Mouse (Mus musculus) forebrain, embryonic 10.5 days (tissue): ENCODE data around the gene 4930544D05Rik. TPM values are rescaled to one million over a fixed set of nuclear protein-coding genes. Genes with fewer than 3 reads are reported as not detected.
"Not testable (repeated sequence)": the region's sequence is repeated elsewhere in the genome, so short reads cannot be mapped to it uniquely, and the experiment has no call there.

Experiments
- DNase-seq: peaks from one replicate; pipeline ENCODE4 v3.0.0-alpha.2; 2017; ENCODE audit warnings: low spot score; ENCODE audit errors: extremely low spot score
- H3K27ac ChIP-seq: fragments of 300-500 bp; sonication (generic); 2 replicates; pipeline ENCODE4 v1.5.1; 2016; ENCODE audit warnings: mild to moderate bottlenecking
- H3K27me3 ChIP-seq: fragments of 300-500 bp; sonication (generic); 2 replicates; pipeline ENCODE4 v1.6.1; 2016; ENCODE audit warnings: mild to moderate bottlenecking; ENCODE audit not compliant: poor library complexity, severe bottlenecking
- H3K36me3 ChIP-seq: fragments of 300-500 bp; sonication (generic); replicated peaks from 2 replicates; pipeline ENCODE4 v1.6.1; 2016; ENCODE audit warnings: mild to moderate bottlenecking, moderate library complexity
- H3K4me1 ChIP-seq: fragments of 300-500 bp; sonication (generic); 2 replicates; pipeline ENCODE4 v1.6.1; 2016
- H3K4me3 ChIP-seq: fragments of 300-500 bp; sonication (generic); 2 replicates; pipeline ENCODE4 v1.5.1; 2016; ENCODE audit warnings: mild to moderate bottlenecking, moderate library complexity
- H3K9me3 ChIP-seq: fragments of 300-500 bp; sonication (generic); 2 replicates; pipeline ENCODE4 v1.6.1; 2016; ENCODE audit warnings: mild to moderate bottlenecking, moderate library complexity
- WGBS: fragments of 180-500 bp; shearing (Covaris S2); methylation state at CpG from one replicate; pipeline ENCODE4 v1.1.7; 2016; 5-methylcytosine and 5-hydroxymethylcytosine counted together
- polyA plus RNA-seq: library from polyadenylated mRNA; unstranded; fragments of >200 nt; fragmentation: Nextera tagmentation; extraction: Ambion mirVana; gene quantifications from 2 replicates; pipeline ENCODE4 v1.2.1, GENCODE M21; 2016

The 4930544D05Rik gene
- polyA plus RNA-seq, result not detected in 2 replicates

- Histone ChIP-seq H3K4me1 (peaks cover 19% of the 10 kb centered on the region), H3K4me3 (peak within 1 kb of the TSS; percentile 51), H3K27me3 (peaks cover 21% of the 10 kb centered on the region), H3K36me3 (peaks cover 34% of the 10 kb centered on the region), H3K27ac (peak within 1 kb of the TSS; percentile 76), H3K9me3 (no peaks in the 10 kb centered on the region)
- no peak for DNase-seq
- 11% methylated on average over 21 of the region's 21 CpGs for WGBS
Observed at GRCm38 (mm10) chr11:70615516-70616093, at the start of gene 4930544D05Rik. Gene 4930544D05Rik (plus strand): TSS chr11:70615848.

GRCm38 (mm10) chr11:70566586-70566985, 49.1 kb upstream of the 4930544D05Rik start:
- no peak overlapping the region for H3K4me3 ChIP-seq
- DNase-seq, result no peak
- H3K9me3 ChIP-seq, result no peaks in the 10 kb centered on the region
- H3K4me1 ChIP-seq, result peaks cover 48% of the 10 kb centered on the region
- 80% methylated on average over 7 of the region's 7 CpGs for WGBS
- H3K27me3 ChIP-seq, result no peaks in the 10 kb centered on the region
- H3K36me3 ChIP-seq, result peaks cover 16% of the 10 kb centered on the region
- H3K27ac ChIP-seq, result no peak overlapping the region

GRCm38 (mm10) chr11:70570614-70571013, 45.0 kb upstream of the 4930544D05Rik start:
- H3K4me3 ChIP-seq, H3K27ac ChIP-seq, H3K9me3 ChIP-seq, H3K27me3 ChIP-seq, DNase-seq: not testable (repeated sequence)
- Histone ChIP-seq H3K36me3 (peaks cover 22% of the 10 kb centered on the region), H3K4me1 (peaks cover 32% of the 10 kb centered on the region)
- WGBS, result 91% methylated on average over 1 of the region's 1 CpGs

- Histone ChIP-seq H3K4me1 (peaks cover 25% of the 10 kb centered on the region), H3K9me3 (no peaks in the 10 kb centered on the region), H3K36me3 (peaks cover 21% of the 10 kb centered on the region), H3K27ac (0 out of 2 replicates have a peak overlapping the region, but pooled peaks have one; percentile 20), H3K4me3 (no peak overlapping the region), H3K27me3 (no peaks in the 10 kb centered on the region)
- no peak for DNase-seq
- WGBS, result 89% methylated on average over 1 of the region's 1 CpGs
Observed at GRCm38 (mm10) chr11:70571641-70572040, 44.0 kb upstream of the 4930544D05Rik start.

GRCm38 (mm10) chr11:70572348-70572902, 43.2 kb upstream of the 4930544D05Rik start:
- Histone ChIP-seq H3K4me1 (peaks cover 24% of the 10 kb centered on the region), H3K27me3 (no peaks in the 10 kb centered on the region), H3K9me3 (no peaks in the 10 kb centered on the region), H3K27ac (0 out of 2 replicates have a peak overlapping the region, but pooled peaks have one; percentile 20), H3K4me3 (no peak overlapping the region), H3K36me3 (peaks cover 15% of the 10 kb centered on the region)
- no peak for DNase-seq
- 79% methylated on average over 5 of the region's 5 CpGs for WGBS

- no peak overlapping the region for H3K4me3 ChIP-seq
- peaks cover 37% of the 10 kb centered on the region for H3K4me1 ChIP-seq
- no peaks in the 10 kb centered on the region for H3K9me3 ChIP-seq
- no peaks in the 10 kb centered on the region for H3K27me3 ChIP-seq
- DNase-seq, result no peak
- H3K36me3 ChIP-seq, result peaks cover 6% of the 10 kb centered on the region; the same call in 1 of the 2 replicates
- WGBS, result 74% methylated on average over 6 of the region's 6 CpGs
- H3K27ac ChIP-seq, result peak overlapping the region; percentile 67
Observed at GRCm38 (mm10) chr11:70573872-70574271, 41.8 kb upstream of the 4930544D05Rik start.

- WGBS, result 79% methylated on average over 3 of the region's 3 CpGs
- Histone ChIP-seq H3K27ac (0 out of 2 replicates have a peak overlapping the region, but pooled peaks have one; percentile 30), H3K9me3 (no peaks in the 10 kb centered on the region), H3K27me3 (no peaks in the 10 kb centered on the region), H3K36me3 (peaks cover 3% of the 10 kb centered on the region; the same call in 1 of the 2 replicates), H3K4me3 (no peak overlapping the region), H3K4me1 (peaks cover 46% of the 10 kb centered on the region)
- DNase-seq, result no peak
Observed at GRCm38 (mm10) chr11:70577201-70577600, 38.4 kb upstream of the 4930544D05Rik start.

- no peak for DNase-seq
- Histone ChIP-seq H3K36me3 (0 out of 2 replicates have a peak, but pooled peaks cover under 1% of the 10 kb centered on the region), H3K4me3 (no peak overlapping the region), H3K27me3 (no peaks in the 10 kb centered on the region), H3K27ac (no peak overlapping the region), H3K4me1 (peaks cover 51% of the 10 kb centered on the region), H3K9me3 (no peaks in the 10 kb centered on the region)
- WGBS, result 95% methylated on average over 6 of the region's 6 CpGs
Observed at GRCm38 (mm10) chr11:70578962-70579361, 36.7 kb upstream of the 4930544D05Rik start.

- Histone ChIP-seq H3K4me1 (peaks cover 54% of the 10 kb centered on the region), H3K36me3 (no peaks in the 10 kb centered on the region), H3K27ac (peak overlapping the region; percentile 41; the same call in 1 of the 2 replicates), H3K9me3 (no peaks in the 10 kb centered on the region), H3K27me3 (no peaks in the 10 kb centered on the region), H3K4me3 (no peak overlapping the region)
- WGBS, result 87% methylated on average over 9 of the region's 9 CpGs
- DNase-seq, result no peak
Observed at GRCm38 (mm10) chr11:70579710-70580357, 35.8 kb upstream of the 4930544D05Rik start.

- 74% methylated on average over 5 of the region's 5 CpGs for WGBS
- H3K27me3 ChIP-seq, result no peaks in the 10 kb centered on the region
- no peak overlapping the region for H3K4me3 ChIP-seq
- H3K36me3 ChIP-seq, result no peaks in the 10 kb centered on the region
- DNase-seq, result no peak
- peak overlapping the region; percentile 40 for H3K27ac ChIP-seq
- H3K4me1 ChIP-seq, result peaks cover 59% of the 10 kb centered on the region
- no peaks in the 10 kb centered on the region for H3K9me3 ChIP-seq
Observed at GRCm38 (mm10) chr11:70580358-70580720, 35.3 kb upstream of the 4930544D05Rik start.

- no peaks in the 10 kb centered on the region for H3K27me3 ChIP-seq
- no peaks in the 10 kb centered on the region for H3K36me3 ChIP-seq
- no peak for DNase-seq
- no peak overlapping the region for H3K4me3 ChIP-seq
- peak overlapping the region; percentile 40; the same call in 1 of the 2 replicates for H3K27ac ChIP-seq
- H3K4me1 ChIP-seq, result peaks cover 62% of the 10 kb centered on the region
- H3K9me3 ChIP-seq, result no peaks in the 10 kb centered on the region
- WGBS, result 85% methylated on average over 3 of the region's 3 CpGs
Observed at GRCm38 (mm10) chr11:70580921-70581320, 34.7 kb upstream of the 4930544D05Rik start.

- peaks cover 62% of the 10 kb centered on the region for H3K4me1 ChIP-seq
- no peaks in the 10 kb centered on the region for H3K27me3 ChIP-seq
- no peak overlapping the region for H3K27ac ChIP-seq
- DNase-seq, result no peak
- H3K4me3 ChIP-seq, result no peak overlapping the region
- no peaks in the 10 kb centered on the region for H3K9me3 ChIP-seq
- 86% methylated on average over 3 of the region's 3 CpGs for WGBS
- H3K36me3 ChIP-seq, result no peaks in the 10 kb centered on the region
Observed at GRCm38 (mm10) chr11:70582196-70582595, 33.5 kb upstream of the 4930544D05Rik start.
